Mouse (Mus musculus): Measurements from ENCODE around the gene AY074887. TPM values are rescaled to one million over a fixed set of nuclear protein-coding genes. Genes with fewer than 3 reads are reported as not detected.

AY074887 gene
- polyA plus RNA-seq (2015; fragmentation: Nextera tagmentation; extraction: Ambion mirVana): 0.96 and 1.6 TPM in 2 replicates

DNA sequence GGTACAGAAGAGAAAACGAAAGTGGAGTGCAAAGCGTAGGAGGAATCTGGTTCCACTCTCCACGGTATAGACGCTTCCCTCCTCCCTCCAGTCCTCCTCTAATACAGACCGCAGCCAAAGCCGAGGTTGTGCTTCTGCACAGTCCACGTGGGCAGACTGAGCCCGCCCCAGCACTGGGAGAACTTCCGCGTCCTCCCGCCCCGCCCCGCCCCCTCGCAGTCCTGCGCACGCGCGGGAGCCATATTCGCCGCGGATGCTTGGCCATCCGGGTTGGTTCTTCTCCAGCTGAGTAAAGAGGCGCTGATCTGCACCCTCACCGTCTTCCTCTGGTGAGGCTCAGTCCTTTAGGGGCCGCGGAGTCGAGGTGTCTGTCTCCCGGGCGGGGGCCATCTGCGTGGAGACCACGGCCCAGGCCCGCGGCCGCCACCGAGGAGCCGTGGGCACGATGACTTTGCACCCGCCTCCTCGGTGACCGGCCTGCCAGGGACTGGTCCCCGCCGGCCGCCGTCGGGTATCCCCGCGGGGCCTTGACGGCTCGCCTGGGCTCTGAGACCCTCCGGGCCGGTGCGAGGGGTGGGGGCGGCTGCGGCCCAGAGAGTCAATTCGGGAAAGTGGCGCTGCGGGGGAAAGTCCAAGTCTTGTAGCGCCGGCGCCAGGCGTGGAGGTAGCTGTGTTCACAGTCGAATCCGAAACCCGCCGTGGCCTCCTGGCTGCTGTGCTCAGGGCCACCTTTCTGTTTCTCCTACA lies at the start of gene AY074887, which contains the start of gene Psma4:
TSS of gene AY074887 (minus strand) at position 424 of the 747 bp plus-strand sequence.
TSS of gene Psma4 (plus strand) at position 216 of the 747 bp plus-strand sequence.
- H3K9me3 ChIP-seq (ENCODE audit: low read length): no peaks in the 10 kb centered on the region
- under 1% methylated on average over 63 of the region's 65 CpGs for WGBS
- peaks cover 13% of the 10 kb centered on the region for H3K4me1 ChIP-seq (ENCODE audit: insufficient read depth, low read length)
- peak within 1 kb of the TSS; percentile 86 for H3K4me2 ChIP-seq (replicated peaks; ENCODE audit: low read depth, low read length)
- peak within 1 kb of the TSS; percentile 96 for H3K27ac ChIP-seq (ENCODE audit: low read length)
- H3K27me3 ChIP-seq (ENCODE audit: insufficient read depth, low read length): no peaks in the 10 kb centered on the region
- ATAC-seq (ENCODE audit: low FRiP score, low TSS enrichment): peak; percentile 100
- H3K36me3 ChIP-seq (ENCODE audit: insufficient read depth, low read length): peaks cover 24% of the 10 kb centered on the region
- H3K9ac ChIP-seq (replicated peaks; ENCODE audit: low read length): peak within 1 kb of the TSS; percentile 95
- H3K4me3 ChIP-seq (ENCODE audit: low read length): peak within 1 kb of the TSS; percentile 95

DNA sequence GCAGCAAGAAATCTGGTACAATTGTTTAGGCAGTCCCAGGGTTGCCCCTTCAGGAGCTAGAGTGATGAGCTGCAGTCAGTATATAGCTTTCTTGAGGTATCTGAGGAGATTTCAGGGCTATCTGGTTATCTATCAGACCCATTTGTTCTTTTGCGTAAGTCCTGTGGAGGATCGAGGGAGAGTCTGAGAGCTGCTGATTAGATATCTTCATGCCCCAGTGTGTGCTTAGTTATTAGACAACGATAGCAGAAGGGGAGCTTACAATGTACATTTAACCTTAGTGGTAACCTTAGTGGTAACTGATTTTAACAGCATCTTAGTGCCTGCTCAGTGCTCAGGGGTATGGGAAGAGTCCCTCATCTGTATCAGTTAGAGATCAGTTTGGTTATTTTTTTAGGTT lies 44.8 kb upstream of the AY074887 start:
- no peak overlapping the region for H3K27ac ChIP-seq (ENCODE audit: low read length)
- H3K9me3 ChIP-seq (ENCODE audit: low read length): no peaks in the 10 kb centered on the region
- no peaks in the 10 kb centered on the region for H3K27me3 ChIP-seq (ENCODE audit: insufficient read depth, low read length)
- H3K36me3 ChIP-seq (ENCODE audit: insufficient read depth, low read length): no peaks in the 10 kb centered on the region
- no peak overlapping the region for H3K4me2 ChIP-seq (replicated peaks; ENCODE audit: low read depth, low read length)
- H3K4me1 ChIP-seq (ENCODE audit: insufficient read depth, low read length): no peaks in the 10 kb centered on the region
- H3K4me3 ChIP-seq (ENCODE audit: low read length): no peak overlapping the region
- ATAC-seq (ENCODE audit: low FRiP score, low TSS enrichment): no peak
- 79% methylated on average over 3 of the region's 3 CpGs for WGBS
- H3K9ac ChIP-seq (replicated peaks; ENCODE audit: low read length): no peak overlapping the region

DNA sequence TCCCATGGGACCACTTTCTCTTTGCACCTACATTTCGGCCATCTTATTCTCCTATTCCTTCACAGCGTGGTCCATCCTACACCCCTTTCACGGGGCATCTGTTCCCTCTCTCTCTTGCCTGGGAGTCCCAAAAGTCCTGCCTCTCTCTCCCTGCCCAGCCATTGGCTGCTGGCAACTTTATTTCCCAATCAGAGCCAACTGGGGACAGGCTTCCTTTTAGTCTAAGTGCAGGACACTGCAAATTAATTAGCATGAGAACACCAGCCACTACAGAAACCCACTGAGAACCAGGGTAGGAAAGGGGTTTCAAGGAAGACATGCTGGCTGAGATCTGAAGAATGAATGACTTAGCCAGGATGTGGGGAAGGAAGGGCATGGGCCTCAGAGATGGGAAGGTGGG lies 43.6 kb upstream of the AY074887 start:
- no peak overlapping the region for H3K9ac ChIP-seq (replicated peaks; ENCODE audit: low read length)
- H3K27me3 ChIP-seq (ENCODE audit: insufficient read depth, low read length): no peaks in the 10 kb centered on the region
- no peaks in the 10 kb centered on the region for H3K36me3 ChIP-seq (ENCODE audit: insufficient read depth, low read length)
- no peaks in the 10 kb centered on the region for H3K9me3 ChIP-seq (ENCODE audit: low read length)
- H3K4me3 ChIP-seq (ENCODE audit: low read length): no peak overlapping the region
- 47% methylated on average over 3 of the region's 3 CpGs for WGBS
- H3K27ac ChIP-seq (ENCODE audit: low read length): no peak overlapping the region
- no peak overlapping the region for H3K4me2 ChIP-seq (replicated peaks; ENCODE audit: low read depth, low read length)
- no peak for ATAC-seq (ENCODE audit: low FRiP score, low TSS enrichment)
- no peaks in the 10 kb centered on the region for H3K4me1 ChIP-seq (ENCODE audit: insufficient read depth, low read length)

DNA sequence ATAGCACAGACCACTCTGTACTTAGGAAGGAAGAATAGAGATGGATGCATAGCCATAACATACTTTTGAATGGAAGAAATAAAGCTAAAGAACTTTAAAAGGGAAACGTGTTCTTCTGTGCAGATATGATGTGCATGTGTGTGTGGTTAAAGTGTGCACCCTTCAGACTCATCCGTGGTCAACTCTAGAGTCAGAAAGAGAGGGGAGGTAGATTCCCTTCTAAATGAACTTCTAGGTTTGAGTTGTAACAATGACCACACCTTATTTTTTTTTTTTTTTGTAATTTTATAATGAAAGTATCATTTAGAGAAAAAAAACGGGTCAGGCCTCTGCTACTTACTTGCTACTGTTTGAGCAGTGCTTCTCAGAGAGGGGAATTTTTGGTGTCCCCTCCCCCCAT lies 39.6 kb upstream of the AY074887 start:
- Histone ChIP-seq H3K9me3 (ENCODE audit: low read length) (no peaks in the 10 kb centered on the region), H3K4me2 (replicated peaks; ENCODE audit: low read depth, low read length) (no peak overlapping the region), H3K36me3 (ENCODE audit: insufficient read depth, low read length) (no peaks in the 10 kb centered on the region), H3K4me1 (ENCODE audit: insufficient read depth, low read length) (no peaks in the 10 kb centered on the region), H3K4me3 (ENCODE audit: low read length) (no peak overlapping the region), H3K9ac (replicated peaks; ENCODE audit: low read length) (no peak overlapping the region), H3K27ac (ENCODE audit: low read length) (no peak overlapping the region), H3K27me3 (ENCODE audit: insufficient read depth, low read length) (no peaks in the 10 kb centered on the region)
- no peak for ATAC-seq (ENCODE audit: low FRiP score, low TSS enrichment)
- 76% methylated on average over 3 of the region's 3 CpGs for WGBS

DNA sequence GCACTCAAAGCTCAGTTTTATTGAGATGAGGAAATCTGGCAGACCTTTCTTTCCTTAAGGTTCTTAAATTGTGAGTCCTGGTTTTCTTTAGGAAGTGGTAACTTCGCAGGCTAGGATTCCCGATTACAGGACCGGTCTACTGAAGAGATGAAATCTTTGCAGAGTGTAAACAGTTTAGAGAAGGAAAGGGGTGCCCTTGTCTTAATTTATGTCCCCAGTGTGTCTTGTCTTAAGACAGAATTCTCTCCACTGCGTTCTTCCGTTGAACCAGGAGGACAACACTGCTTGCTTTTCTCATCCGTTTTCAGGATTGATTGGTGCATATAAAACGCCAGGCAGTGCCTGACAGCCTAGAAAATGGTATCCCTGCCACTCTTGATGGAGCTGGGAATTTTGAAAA lies 31.6 kb upstream of the AY074887 start:
- peaks cover 13% of the 10 kb centered on the region for H3K4me1 ChIP-seq (ENCODE audit: insufficient read depth, low read length)
- H3K27ac ChIP-seq (ENCODE audit: low read length): no peak overlapping the region
- 8% methylated on average over 7 of the region's 7 CpGs for WGBS
- no peak for ATAC-seq (ENCODE audit: low FRiP score, low TSS enrichment)
- peak overlapping the region; percentile 24; the same call in 1 of the 2 replicates for H3K9ac ChIP-seq (replicated peaks; ENCODE audit: low read length)
- no peaks in the 10 kb centered on the region for H3K9me3 ChIP-seq (ENCODE audit: low read length)
- H3K4me3 ChIP-seq (ENCODE audit: low read length): peak overlapping the region; percentile 67
- peaks cover 47% of the 10 kb centered on the region for H3K27me3 ChIP-seq (ENCODE audit: insufficient read depth, low read length)
- no peaks in the 10 kb centered on the region for H3K36me3 ChIP-seq (ENCODE audit: insufficient read depth, low read length)
- H3K4me2 ChIP-seq (replicated peaks; ENCODE audit: low read depth, low read length): peak overlapping the region; percentile 99

- Histone ChIP-seq H3K9me3 (ENCODE audit: low read length) (no peaks in the 10 kb centered on the region), H3K4me1 (ENCODE audit: insufficient read depth, low read length) (peaks cover 13% of the 10 kb centered on the region), H3K27me3 (ENCODE audit: insufficient read depth, low read length) (peaks cover 49% of the 10 kb centered on the region), H3K9ac (replicated peaks; ENCODE audit: low read length) (peak overlapping the region; percentile 63), H3K27ac (ENCODE audit: low read length) (no peak overlapping the region), H3K36me3 (ENCODE audit: insufficient read depth, low read length) (no peaks in the 10 kb centered on the region), H3K4me2 (replicated peaks; ENCODE audit: low read depth, low read length) (peak overlapping the region; percentile 99), H3K4me3 (ENCODE audit: low read length) (peak overlapping the region; percentile 67)
- WGBS: under 1% methylated on average over 62 of the region's 85 CpGs
- peak; percentile 92 for ATAC-seq (ENCODE audit: low FRiP score, low TSS enrichment)
Measured at GRCm38 (mm10) chr9:54981291-54982191, 30.7 kb upstream of the AY074887 start.

- no peak for ATAC-seq (ENCODE audit: low FRiP score, low TSS enrichment)
- Histone ChIP-seq H3K27ac (ENCODE audit: low read length) (no peak within 1 kb of the TSS), H3K4me2 (replicated peaks; ENCODE audit: low read depth, low read length) (peak within 1 kb of the TSS; percentile 99), H3K4me1 (ENCODE audit: insufficient read depth, low read length) (peaks cover 13% of the 10 kb centered on the region), H3K9ac (replicated peaks; ENCODE audit: low read length) (peak within 1 kb of the TSS; percentile 63), H3K36me3 (ENCODE audit: insufficient read depth, low read length) (no peaks in the 10 kb centered on the region), H3K9me3 (ENCODE audit: low read length) (no peaks in the 10 kb centered on the region), H3K4me3 (ENCODE audit: low read length) (peak within 1 kb of the TSS; percentile 67), H3K27me3 (ENCODE audit: insufficient read depth, low read length) (peaks cover 49% of the 10 kb centered on the region)
- 66% methylated on average over 8 of the region's 8 CpGs for WGBS
Measured at GRCm38 (mm10) chr9:54980674-54981073, 29.9 kb upstream of the AY074887 start, which contains the start of gene Chrna5. TSS of gene Chrna5 (plus strand) at chr9:54980880.

GRCm38 (mm10) chr9:54969972-54970637 lies 19.3 kb upstream of the AY074887 start:
- no peaks in the 10 kb centered on the region for H3K27me3 ChIP-seq (ENCODE audit: insufficient read depth, low read length)
- H3K9me3 ChIP-seq (ENCODE audit: low read length): 0 out of 2 replicates have a peak, but pooled peaks cover 3% of the 10 kb centered on the region
- H3K27ac ChIP-seq (ENCODE audit: low read length): no peak overlapping the region
- no peak overlapping the region for H3K4me2 ChIP-seq (replicated peaks; ENCODE audit: low read depth, low read length)
- no peak overlapping the region for H3K4me3 ChIP-seq (ENCODE audit: low read length)
- 63% methylated on average over 8 of the region's 8 CpGs for WGBS
- no peaks in the 10 kb centered on the region for H3K36me3 ChIP-seq (ENCODE audit: insufficient read depth, low read length)
- ATAC-seq (ENCODE audit: low FRiP score, low TSS enrichment): no peak
- H3K9ac ChIP-seq (replicated peaks; ENCODE audit: low read length): no peak overlapping the region
- H3K4me1 ChIP-seq (ENCODE audit: insufficient read depth, low read length): no peaks in the 10 kb centered on the region

DNA sequence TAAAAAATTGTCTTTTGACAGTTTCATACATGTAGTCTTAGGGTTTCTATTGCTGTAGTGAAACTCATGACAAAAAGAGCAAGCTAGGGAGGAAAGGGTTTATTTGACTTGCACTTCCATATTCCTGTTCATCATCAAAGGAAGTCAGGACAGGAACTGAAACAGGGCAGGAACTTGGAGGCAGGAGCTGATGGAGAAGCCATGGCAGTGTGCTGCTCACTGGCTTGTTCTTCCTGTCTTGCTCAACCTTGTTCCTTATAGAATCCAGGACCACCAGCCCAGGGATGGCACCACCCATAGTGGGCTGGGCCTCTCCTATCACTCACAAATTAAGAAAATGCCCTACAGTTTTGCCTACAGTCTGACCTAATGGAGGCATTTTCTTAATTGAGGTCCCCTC lies 12.9 kb upstream of the AY074887 start:
- H3K27me3 ChIP-seq (ENCODE audit: insufficient read depth, low read length): no peaks in the 10 kb centered on the region
- no peak overlapping the region for H3K4me3 ChIP-seq (ENCODE audit: low read length)
- ATAC-seq (ENCODE audit: low FRiP score, low TSS enrichment): no peak
- no peak overlapping the region for H3K9ac ChIP-seq (replicated peaks; ENCODE audit: low read length)
- 0 out of 2 replicates have a peak, but pooled peaks cover 3% of the 10 kb centered on the region for H3K9me3 ChIP-seq (ENCODE audit: low read length)
- H3K36me3 ChIP-seq (ENCODE audit: insufficient read depth, low read length): peaks cover 9% of the 10 kb centered on the region
- H3K4me1 ChIP-seq (ENCODE audit: insufficient read depth, low read length): no peaks in the 10 kb centered on the region
- no peak overlapping the region for H3K4me2 ChIP-seq (replicated peaks; ENCODE audit: low read depth, low read length)
- no peak overlapping the region for H3K27ac ChIP-seq (ENCODE audit: low read length)

Data from kidney, embryonic 16.5 days (tissue).